ENCODE assay signal across 18 mouse cellular contexts in the genomic region with DNA sequence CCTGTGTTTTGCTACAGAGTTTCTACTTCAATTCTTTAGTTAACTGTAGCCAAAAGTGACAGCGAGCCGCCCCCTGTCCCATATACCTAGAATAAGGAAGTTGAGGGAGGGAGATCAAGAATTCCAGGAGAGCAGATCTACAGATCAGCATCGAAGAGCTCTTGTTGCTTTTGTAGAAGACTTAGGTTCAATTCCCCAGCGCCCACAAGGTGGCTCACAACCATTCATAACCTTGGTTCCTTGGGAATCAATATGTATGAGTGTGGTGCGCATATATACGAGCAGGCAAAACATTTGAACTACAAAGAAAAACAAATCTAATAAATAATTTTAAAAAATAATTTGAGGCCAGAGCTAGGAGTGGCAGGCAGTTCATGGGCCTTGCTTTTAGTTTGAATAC. TPM values are rescaled to one million over a fixed set of nuclear protein-coding genes. Genes with fewer than 3 reads are reported as not detected.
"Had no signal": no experiment of that assay in that cellular context is flagged by ENCODE, and none has a peak within 500 bp of the region (broad histone marks: within the 10 kb centered on the region; RNA-seq: fewer than 3 reads in every experiment).

No protein-coding gene starts in this region.

- H3K36me3 ChIP-seq: limb, embryonic 15.5 days; liver, embryonic 12.5 days; midbrain, embryonic 12.5 days had no signal

- H3K4me3 ChIP-seq: limb, embryonic 15.5 days; liver, embryonic 12.5 days; megakaryocyte, embryonic 14.5 days; midbrain, embryonic 12.5 days had no signal

- H3K27ac ChIP-seq: kidney, postnatal 0 days; limb, embryonic 15.5 days; liver, embryonic 12.5 days; macrophage; midbrain, embryonic 12.5 days had no signal

- H3K9ac ChIP-seq: limb, embryonic 15.5 days; liver, embryonic 12.5 days; lung, embryonic 14.5 days; midbrain, embryonic 12.5 days had no signal

- H3K4me2 ChIP-seq: limb, embryonic 15.5 days; liver, embryonic 12.5 days; lung, embryonic 14.5 days; midbrain, embryonic 12.5 days had no signal

- ATAC-seq: liver, embryonic 12.5 days had no signal

- H3K9me3 ChIP-seq: limb, embryonic 15.5 days; liver, embryonic 12.5 days; midbrain, embryonic 12.5 days had no signal

- DNase-seq: kidney, adult 9 months; layer of hippocampus, adult 9-11 months; layer of hippocampus, postnatal 36 days; lung, embryonic 14.5 days; retina, postnatal 1 day; right cerebral cortex, postnatal 4 days; spleen, adult 18-20 months; thymus, adult 2 months; thymus, postnatal 36 days had no signal

RNA-seq across cellular contexts. Expression of gene Wnt10b, which starts 3.2 kb away (rescaled TPM):
- polyA plus RNA-seq: kidney, postnatal 0 days; liver, embryonic 12.5 days; liver, embryonic 16.5 days; lung, embryonic 14.5 days; macrophage; stomach, embryonic 14.5 days had no signal

RNA-seq across cellular contexts. Expression of gene Wnt1, which starts 8.5 kb away (rescaled TPM):
- polyA plus RNA-seq: kidney, postnatal 0 days; limb, embryonic 11.5 days; liver, embryonic 12.5 days; liver, embryonic 16.5 days; lung, embryonic 14.5 days; macrophage; stomach, embryonic 14.5 days had no signal

RNA-seq across cellular contexts. Expression of gene Ddn, which starts 28.1 kb away (rescaled TPM):
- polyA plus RNA-seq: limb, embryonic 11.5 days; liver, embryonic 12.5 days; liver, embryonic 16.5 days; macrophage; stomach, embryonic 14.5 days had no signal
